Mouse (Mus musculus): ENCODE data around the gene Cd83. TPM values are rescaled to one million over a fixed set of nuclear protein-coding genes. Genes with fewer than 3 reads are reported as not detected.

Gene Cd83
- polyA plus RNA-seq, 1 experiment from 2014 or later: 5.4 TPM

DNA sequence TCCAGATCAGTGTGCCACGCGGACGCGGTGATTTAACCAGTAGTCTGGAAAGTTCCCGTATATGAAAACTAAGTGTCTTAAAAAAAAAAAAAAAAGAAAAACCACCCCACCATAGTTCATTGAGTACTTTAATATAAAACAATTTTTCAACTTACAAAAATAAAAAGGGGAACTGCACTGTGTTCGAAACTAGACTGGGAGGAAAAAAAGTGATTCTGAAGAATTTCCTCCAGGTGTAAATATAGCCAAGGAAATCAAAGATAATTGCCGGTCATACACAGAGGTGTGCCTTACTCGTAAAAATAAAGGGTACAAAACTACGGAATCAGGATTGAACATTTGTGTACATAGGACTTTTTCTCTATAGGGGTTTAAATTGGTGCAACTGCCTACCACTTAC lies 21.7 kb upstream of the Cd83 start:
- H3K27me3 ChIP-seq (ENCODE audit: insufficient read depth, poor library complexity, severe bottlenecking): no peaks in the 10 kb centered on the region
- no peak overlapping the region for H3K4me3 ChIP-seq
- no peaks in the 10 kb centered on the region for H3K9me3 ChIP-seq
- 93% methylated on average over 9 of the region's 9 CpGs for WGBS
- no peak overlapping the region for H3K27ac ChIP-seq
- no peaks in the 10 kb centered on the region for H3K36me3 ChIP-seq
- DNase-seq (ENCODE audit: low spot score): no peak
- H3K4me1 ChIP-seq (replicated peaks): peaks cover 11% of the 10 kb centered on the region; the same call in 1 of the 2 replicates

DNA sequence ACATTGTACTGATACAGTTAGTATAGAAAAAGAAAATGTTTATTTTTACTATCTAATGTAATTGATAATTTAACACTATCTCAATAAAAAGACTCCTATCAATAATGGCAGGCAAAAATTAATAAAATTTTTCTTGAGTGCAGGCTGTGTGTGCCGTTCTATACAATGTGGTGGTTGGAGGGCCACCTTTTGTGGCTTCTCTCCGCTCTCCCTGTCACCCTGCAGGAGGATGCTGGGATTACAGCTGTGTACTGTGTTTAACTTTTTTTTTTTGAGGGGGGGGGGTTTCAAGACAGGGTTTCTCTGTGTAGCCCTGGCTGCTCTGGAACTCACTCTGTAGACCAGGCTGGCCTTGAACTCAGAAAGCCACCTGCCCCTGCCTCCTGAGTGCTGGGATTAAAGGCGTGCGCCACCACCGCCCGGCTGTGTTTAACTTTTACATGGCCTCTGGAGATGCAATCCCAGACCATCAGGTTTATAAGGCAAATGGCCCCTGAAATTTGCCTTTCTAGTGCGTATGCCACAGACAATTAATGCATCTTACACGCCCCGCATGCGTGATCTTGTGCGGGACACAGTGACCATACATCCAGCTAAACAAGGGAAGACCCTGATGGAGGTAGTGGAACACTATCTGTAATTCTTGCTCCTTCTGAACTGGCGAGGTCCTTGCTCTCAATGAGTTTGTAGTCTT lies 21.1 kb upstream of the Cd83 start:
- 92% methylated on average over 12 of the region's 12 CpGs for WGBS
- Histone ChIP-seq H3K36me3 (no peaks in the 10 kb centered on the region), H3K27me3 (ENCODE audit: insufficient read depth, poor library complexity, severe bottlenecking) (no peaks in the 10 kb centered on the region), H3K27ac (no peak overlapping the region), H3K9me3 (no peaks in the 10 kb centered on the region), H3K4me1 (replicated peaks) (peaks cover 13% of the 10 kb centered on the region; the same call in 1 of the 2 replicates), H3K4me3 (no peak overlapping the region)
- DNase-seq (ENCODE audit: low spot score): no peak

DNA sequence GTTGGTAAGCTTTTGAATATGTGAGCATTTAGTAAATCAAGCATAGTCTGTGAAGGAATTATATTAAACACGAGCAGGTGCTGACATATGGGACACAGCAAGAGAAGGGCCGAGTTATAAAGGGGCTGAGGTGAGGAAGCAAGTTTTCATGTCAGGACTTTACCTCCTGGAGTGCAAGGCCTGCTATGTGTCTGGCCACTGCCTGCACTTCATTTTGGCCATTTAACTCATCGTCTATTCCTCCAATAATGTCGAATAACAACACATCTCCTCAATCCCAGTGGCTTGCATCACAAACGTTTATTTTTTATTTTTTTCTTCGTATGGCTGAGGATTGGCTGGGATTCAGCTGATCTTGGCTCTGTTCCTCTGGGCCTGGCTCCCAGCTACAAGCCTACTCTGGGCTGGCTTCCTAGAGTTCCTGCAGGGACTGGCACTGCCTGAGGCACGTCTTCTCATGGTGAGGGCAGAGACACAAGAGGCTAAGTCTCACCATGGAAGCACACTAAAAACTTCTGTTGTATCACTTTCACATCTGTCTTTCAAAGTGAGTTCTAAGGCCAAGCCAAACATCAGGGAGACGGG lies 20.5 kb upstream of the Cd83 start:
- H3K36me3 ChIP-seq: no peaks in the 10 kb centered on the region
- H3K4me1 ChIP-seq (replicated peaks): peaks cover 15% of the 10 kb centered on the region; the same call in 1 of the 2 replicates
- no peak overlapping the region for H3K4me3 ChIP-seq
- H3K9me3 ChIP-seq: no peaks in the 10 kb centered on the region
- H3K27me3 ChIP-seq (ENCODE audit: insufficient read depth, poor library complexity, severe bottlenecking): no peaks in the 10 kb centered on the region
- no peak for DNase-seq (ENCODE audit: low spot score)
- no peak overlapping the region for H3K27ac ChIP-seq
- 85% methylated on average over 8 of the region's 8 CpGs for WGBS

DNA sequence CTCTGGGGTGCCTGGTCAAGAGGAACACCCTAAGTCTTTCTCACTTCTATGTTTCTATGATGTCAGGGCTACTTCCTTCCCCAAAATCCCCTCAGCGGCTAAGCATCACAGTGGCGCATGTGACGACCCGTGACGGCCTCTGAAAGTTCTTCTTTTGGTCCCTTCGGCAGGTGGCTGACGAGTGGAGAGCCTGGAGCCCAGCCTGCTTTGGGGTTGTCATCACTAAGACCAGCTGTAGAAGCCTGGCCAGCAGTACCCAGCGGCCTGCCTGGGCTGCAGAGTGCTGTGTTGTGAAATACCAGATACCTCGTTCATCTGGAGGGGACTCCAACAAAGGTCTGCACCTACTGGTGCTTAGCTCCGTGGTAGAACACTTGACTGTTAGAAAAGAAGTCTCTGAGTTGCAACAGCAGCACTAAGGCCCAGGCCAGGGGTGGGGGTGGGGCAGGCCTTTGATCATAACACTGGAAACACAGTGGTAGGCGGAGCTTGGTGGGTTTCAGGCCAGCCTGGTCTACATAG lies 19.2 kb upstream of the Cd83 start:
- 77% methylated on average over 11 of the region's 11 CpGs for WGBS
- H3K27me3 ChIP-seq (ENCODE audit: insufficient read depth, poor library complexity, severe bottlenecking): no peaks in the 10 kb centered on the region
- no peaks in the 10 kb centered on the region for H3K9me3 ChIP-seq
- no peaks in the 10 kb centered on the region for H3K36me3 ChIP-seq
- H3K4me3 ChIP-seq: no peak overlapping the region
- peaks cover 15% of the 10 kb centered on the region; the same call in 1 of the 2 replicates for H3K4me1 ChIP-seq (replicated peaks)
- no peak overlapping the region for H3K27ac ChIP-seq
- DNase-seq (ENCODE audit: low spot score): no peak

DNA sequence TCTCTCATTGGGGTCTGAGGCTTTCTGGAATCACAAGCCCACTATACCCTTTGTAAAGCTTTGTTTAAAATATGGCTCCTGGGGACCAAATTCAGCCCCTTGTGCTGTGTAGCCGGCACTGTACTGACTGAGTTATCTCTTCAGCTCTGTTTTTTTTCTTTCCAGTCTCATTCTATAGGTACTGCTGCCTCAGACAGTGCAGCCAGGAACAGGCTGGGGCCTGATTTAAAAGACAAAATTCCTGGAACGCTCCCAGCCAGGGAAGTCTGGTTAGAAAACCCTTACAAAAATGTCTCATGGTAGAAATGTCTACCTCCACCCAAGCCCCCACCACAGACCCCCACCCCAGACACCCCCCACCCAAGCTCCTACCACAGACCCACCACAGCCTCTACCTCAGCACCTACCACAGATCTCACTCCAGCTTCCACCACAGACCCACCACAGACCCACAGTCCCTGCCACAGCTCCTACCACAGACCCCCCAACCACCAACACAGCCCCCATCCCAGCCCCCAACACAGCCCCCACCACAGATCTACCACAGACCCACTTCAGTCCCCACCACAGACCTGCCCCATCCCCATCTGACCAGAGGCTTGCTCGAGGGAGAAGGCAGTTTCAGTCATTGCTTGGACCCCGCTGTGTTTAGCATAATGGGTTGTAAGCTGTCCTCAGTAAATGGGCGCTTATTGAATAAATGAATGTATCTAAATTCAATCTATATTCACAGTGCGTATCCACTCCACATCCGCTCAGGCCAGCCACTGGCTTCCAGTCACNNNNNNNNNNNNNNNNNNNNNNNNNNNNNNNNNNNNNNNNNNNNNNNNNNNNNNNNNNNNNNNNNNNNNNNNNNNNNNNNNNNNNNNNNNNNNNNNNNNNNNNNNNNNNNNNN lies 17.5 kb upstream of the Cd83 start:
- Histone ChIP-seq H3K4me3 (no peak overlapping the region), H3K4me1 (replicated peaks) (peaks cover 20% of the 10 kb centered on the region; the same call in 1 of the 2 replicates), H3K36me3 (no peaks in the 10 kb centered on the region), H3K27me3 (ENCODE audit: insufficient read depth, poor library complexity, severe bottlenecking) (no peaks in the 10 kb centered on the region), H3K9me3 (no peaks in the 10 kb centered on the region), H3K27ac (peak overlapping the region; percentile 53; the same call in 1 of the 2 replicates)
- WGBS: 74% methylated on average over 7 of the region's 7 CpGs
- no peak for DNase-seq (ENCODE audit: low spot score)

DNA sequence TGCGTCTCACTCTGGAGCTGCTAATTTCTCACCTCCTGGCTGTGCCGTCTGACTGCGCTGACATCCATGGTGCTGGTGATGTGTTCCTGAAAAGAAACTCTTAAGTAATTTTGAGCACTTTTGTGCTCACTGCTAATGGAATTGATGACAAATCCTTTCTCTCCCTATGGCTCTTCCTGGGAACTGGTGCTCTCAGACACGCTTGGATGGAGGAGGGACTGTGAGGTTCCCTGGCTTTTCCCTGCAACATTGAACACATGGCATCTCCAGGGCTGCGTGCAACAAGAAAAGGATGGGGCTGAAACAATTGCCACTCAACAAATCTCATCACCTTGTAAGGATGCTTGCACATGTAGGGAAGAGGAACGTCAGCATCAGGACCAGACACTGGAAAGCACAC lies 11.6 kb upstream of the Cd83 start:
- Histone ChIP-seq H3K36me3 (no peaks in the 10 kb centered on the region), H3K4me1 (replicated peaks) (peaks cover 12% of the 10 kb centered on the region; the same call in 1 of the 2 replicates), H3K27ac (no peak overlapping the region), H3K9me3 (no peaks in the 10 kb centered on the region), H3K4me3 (no peak overlapping the region), H3K27me3 (ENCODE audit: insufficient read depth, poor library complexity, severe bottlenecking) (no peaks in the 10 kb centered on the region)
- 87% methylated on average over 6 of the region's 6 CpGs for WGBS
- DNase-seq (ENCODE audit: low spot score): no peak

DNA sequence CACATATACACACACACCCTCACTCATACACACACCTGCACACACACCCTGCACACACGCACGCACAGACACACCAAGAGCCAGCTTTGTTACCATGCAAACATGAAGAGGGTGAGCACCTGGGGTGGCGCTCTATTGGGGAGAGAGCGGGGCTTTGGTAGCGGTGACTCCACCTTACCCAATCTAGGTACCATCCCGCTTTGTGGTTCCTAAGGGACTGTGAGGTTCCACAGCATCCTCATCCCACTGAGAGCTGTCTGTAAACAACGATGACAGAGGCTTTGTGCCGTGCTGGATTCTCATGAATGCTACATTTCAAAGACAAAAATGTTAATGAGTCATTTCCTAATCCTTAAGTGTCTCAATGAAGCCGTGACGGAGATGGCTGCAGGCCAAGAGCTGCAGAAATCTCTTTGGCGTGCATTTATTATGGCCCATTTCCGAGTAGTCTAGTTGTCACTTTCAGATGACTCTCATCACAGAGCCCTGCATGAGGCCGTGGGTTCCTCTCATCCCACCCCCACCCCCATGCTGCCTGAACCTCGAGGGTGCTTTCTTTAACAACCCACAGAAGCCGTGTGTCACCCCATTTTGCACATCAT lies 10.5 kb upstream of the Cd83 start:
- Histone ChIP-seq H3K27ac (no peak overlapping the region), H3K4me3 (no peak overlapping the region), H3K4me1 (replicated peaks) (peaks cover 8% of the 10 kb centered on the region; the same call in 1 of the 2 replicates), H3K36me3 (no peaks in the 10 kb centered on the region), H3K9me3 (no peaks in the 10 kb centered on the region), H3K27me3 (ENCODE audit: insufficient read depth, poor library complexity, severe bottlenecking) (no peaks in the 10 kb centered on the region)
- DNase-seq (ENCODE audit: low spot score): no peak
- WGBS: 81% methylated on average over 15 of the region's 15 CpGs

DNA sequence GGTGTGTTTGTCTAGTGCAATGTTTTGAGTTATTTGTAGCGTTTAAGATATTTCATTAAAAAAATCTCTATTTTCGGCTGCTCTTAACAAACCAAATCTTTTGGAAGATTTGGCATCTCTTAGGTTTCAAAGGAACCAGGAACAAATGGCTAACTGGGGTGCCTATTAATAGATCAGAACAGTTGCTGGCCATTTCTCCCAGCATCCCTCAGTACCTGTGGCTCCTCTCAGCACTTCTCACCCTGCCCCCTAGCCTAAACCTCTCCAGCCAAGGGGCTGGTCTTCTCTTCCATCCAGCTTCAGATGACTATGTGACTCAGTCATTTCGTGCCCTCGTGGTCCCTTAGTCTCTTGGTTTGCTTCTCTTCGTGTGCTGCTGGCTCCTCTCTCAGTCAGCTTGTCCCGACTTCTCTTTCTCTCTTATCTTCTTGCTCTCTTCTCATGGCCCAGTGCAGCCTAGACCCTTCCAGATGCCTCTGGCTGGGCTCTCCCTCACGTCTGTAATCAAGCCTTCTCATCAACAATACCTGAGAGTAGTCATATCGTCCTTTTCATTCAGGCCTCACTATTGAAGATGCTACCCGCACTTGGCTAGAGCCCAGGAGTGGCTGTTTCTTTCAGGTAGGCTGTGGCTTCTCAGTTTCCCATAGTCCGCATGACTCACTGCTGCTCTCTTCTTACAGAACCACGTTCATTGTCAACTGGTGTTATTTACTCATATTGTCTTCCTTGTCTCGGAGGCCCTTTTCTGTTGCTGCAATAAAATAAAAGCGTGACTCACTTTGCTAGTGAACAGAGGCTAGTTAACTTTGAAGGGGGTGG lies 9.8 kb upstream of the Cd83 start:
- H3K4me1 ChIP-seq (replicated peaks): peaks cover 8% of the 10 kb centered on the region; the same call in 1 of the 2 replicates
- H3K9me3 ChIP-seq: no peaks in the 10 kb centered on the region
- no peak for DNase-seq (ENCODE audit: low spot score)
- 87% methylated on average over 13 of the region's 13 CpGs for WGBS
- no peaks in the 10 kb centered on the region for H3K36me3 ChIP-seq
- no peaks in the 10 kb centered on the region for H3K27me3 ChIP-seq (ENCODE audit: insufficient read depth, poor library complexity, severe bottlenecking)
- H3K27ac ChIP-seq: no peak overlapping the region
- no peak overlapping the region for H3K4me3 ChIP-seq

DNA sequence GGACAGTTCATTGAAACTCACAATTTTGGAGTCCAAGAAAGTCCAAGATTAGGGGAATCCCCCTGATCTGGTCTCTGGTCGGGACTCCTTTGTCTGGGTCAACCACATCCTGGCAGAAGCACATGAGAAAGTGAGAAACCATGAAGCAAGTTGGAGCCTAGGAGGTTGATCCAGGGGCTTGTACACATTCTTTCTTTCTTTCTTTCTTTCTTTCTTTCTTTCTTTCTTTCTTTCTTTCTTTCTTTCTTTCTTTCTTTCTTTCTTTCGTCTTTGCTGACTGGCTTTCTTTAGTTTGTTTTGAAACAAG lies 9.2 kb upstream of the Cd83 start:
- H3K27ac ChIP-seq: no peak overlapping the region
- no peak overlapping the region for H3K4me3 ChIP-seq
- no peaks in the 10 kb centered on the region for H3K36me3 ChIP-seq
- no peaks in the 10 kb centered on the region for H3K27me3 ChIP-seq (ENCODE audit: insufficient read depth, poor library complexity, severe bottlenecking)
- 85% methylated on average over 2 of the region's 2 CpGs for WGBS
- DNase-seq (ENCODE audit: low spot score): no peak
- peaks cover 8% of the 10 kb centered on the region; the same call in 1 of the 2 replicates for H3K4me1 ChIP-seq (replicated peaks)
- no peaks in the 10 kb centered on the region for H3K9me3 ChIP-seq

DNA sequence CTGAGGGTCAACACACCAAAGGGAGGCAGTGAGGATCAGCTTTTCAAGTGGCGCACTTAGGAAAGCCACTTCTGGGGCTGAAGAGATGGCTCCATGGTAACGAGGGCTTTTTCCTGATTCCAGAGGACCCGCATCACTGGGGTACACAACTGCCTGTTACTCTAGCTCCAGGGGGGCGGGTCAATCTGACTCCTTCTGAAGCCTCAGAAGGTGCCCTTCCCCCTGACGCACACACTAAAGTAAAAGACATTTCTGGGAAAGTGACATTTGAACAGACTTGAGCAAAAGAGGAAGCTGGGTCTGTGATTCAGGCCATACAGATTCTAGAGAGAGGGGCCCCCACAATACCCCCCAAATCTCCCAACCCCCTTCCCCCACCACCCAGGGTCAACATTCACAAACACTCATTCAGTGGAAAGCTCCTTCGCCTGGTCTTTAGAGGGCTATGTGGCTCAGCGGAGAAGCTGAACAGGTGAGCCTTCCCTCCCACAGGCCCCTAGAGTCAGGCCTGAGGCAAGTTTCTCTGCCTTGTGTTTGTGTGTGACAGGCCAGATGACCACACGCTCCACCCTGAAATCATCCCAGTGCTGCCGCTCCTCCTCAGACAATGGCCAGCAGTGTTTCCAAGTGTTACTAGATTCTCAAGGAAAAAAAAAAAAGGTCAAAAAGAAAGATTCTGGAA lies 7.1 kb upstream of the Cd83 start:
- H3K27me3 ChIP-seq (ENCODE audit: insufficient read depth, poor library complexity, severe bottlenecking): peaks cover 10% of the 10 kb centered on the region; the same call in 1 of the 2 replicates
- no peak overlapping the region for H3K4me3 ChIP-seq
- DNase-seq (ENCODE audit: low spot score): no peak
- H3K4me1 ChIP-seq (replicated peaks): peaks cover 4% of the 10 kb centered on the region; the same call in 1 of the 2 replicates
- H3K36me3 ChIP-seq: no peaks in the 10 kb centered on the region
- H3K27ac ChIP-seq: no peak overlapping the region
- 67% methylated on average over 9 of the region's 9 CpGs for WGBS
- H3K9me3 ChIP-seq: no peaks in the 10 kb centered on the region

DNA sequence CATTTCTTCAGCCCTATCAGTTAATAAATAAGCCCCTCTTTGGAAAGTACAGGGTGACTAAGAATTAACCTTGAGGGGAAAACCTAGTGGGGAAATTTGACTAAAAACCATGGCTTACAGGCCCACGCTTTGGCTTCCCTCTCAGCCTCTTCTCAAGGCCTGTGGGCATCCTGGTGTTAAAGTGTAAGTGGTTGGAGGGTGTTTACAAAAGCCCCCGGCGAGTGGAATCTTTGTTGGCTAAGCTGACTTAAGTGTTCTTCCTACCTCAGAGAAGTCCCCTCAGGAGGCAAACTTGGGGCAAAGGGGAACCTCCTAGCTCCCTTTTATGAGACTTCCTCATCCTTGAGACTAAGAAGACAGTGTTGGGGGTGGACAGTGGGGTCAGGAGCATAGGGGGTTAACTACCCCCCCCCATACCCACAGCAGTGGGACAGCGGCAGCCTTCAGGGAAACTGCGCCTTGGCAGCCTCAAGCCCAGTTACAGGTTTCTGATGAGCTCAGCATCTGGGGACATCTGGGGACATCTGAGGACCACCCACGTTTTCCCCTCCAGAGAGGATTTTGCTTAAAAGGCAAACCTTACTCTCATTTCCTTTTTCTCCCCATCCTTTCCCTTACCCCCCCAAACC lies 6.4 kb upstream of the Cd83 start:
- H3K36me3 ChIP-seq: no peaks in the 10 kb centered on the region
- peak overlapping the region; percentile 35; the same call in 1 of the 2 replicates for H3K27ac ChIP-seq
- peaks cover 16% of the 10 kb centered on the region for H3K27me3 ChIP-seq (ENCODE audit: insufficient read depth, poor library complexity, severe bottlenecking)
- DNase-seq (ENCODE audit: low spot score): no peak
- H3K4me3 ChIP-seq: no peak overlapping the region
- H3K9me3 ChIP-seq: no peaks in the 10 kb centered on the region
- peaks cover 4% of the 10 kb centered on the region; the same call in 1 of the 2 replicates for H3K4me1 ChIP-seq (replicated peaks)
- 50% methylated on average over 6 of the region's 6 CpGs for WGBS

Data from hindbrain, embryonic 10.5 days (tissue).